Mouse (Mus musculus) heart, adult 11 months (tissue): ENCODE results near the gene Rab3c.

Source experiments
- DNase-seq: peaks from one replicate; pipeline ENCODE4 v3.0.0; 2022

Gene Rab3c

DNA sequence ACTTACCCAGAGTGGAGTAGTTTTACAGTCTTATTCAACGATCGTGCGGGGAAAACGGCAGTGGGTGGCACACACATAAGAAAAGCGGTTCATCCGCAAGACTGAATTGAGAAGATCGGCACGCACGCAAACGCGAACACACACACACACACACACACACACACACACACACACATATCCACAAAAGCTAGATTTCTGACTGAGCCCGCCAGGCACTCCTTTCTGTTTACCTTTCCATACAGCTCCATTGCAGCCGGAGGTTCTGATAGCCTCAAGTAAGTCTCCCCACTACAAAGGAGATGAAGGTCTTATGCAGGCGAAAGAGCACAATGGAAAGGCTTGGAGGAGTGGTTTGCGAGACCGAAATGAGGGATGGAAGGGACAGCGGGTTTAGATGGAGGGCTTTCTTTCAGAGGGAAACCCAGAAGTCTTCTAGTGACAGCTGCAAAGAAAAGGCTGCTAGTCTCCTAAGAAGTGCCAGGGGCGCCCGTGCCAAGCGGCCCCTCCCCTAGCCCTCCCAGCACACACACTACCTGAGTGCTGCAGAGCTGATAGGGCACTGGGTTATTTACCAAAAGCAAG, at the start of gene Rab3c:
Gene Rab3c (minus strand): TSS at position 434 of the 582 bp plus-strand sequence.
- DNase-seq, result no peak

DNA sequence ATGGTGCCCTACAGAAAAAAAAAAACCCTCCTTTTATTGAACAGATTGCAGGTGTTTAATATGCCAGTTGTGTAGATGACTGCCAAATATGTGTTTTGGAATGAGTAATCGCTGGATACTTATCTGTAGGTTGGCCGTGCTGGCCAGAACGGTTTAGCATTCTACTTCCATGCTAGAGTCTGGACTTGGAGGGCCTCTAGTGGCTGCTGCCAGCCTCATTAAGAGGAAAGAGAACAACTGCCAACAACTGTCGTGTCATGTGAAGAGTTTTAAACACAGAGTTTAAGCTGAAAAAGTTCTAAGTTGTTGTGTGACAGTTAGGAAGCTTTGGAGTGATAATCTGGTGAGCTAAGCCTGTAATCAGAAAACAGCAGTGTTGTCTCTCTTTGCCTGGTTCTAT, 38.0 kb upstream of the Rab3c start:
- no peak for DNase-seq

DNA sequence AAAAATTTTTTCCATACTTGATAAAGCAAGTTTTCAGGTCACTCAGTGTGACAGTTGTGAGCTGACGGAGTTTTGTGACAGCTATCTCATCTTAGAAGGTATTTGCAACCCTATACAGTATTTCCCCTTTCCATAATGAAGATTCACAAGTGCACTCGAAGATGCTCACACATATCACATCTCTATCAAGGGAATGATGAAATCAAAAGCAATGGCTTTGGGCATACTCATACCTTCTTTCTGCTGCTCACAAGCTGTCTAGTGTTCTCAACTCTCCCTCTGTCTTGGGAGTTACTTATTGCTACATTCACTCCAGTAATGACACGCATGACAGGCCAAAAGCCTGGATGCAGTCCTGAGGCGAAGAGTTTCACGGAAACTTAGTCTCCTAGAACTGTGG, 26.4 kb upstream of the Rab3c start:
- DNase-seq, result no peak

DNA sequence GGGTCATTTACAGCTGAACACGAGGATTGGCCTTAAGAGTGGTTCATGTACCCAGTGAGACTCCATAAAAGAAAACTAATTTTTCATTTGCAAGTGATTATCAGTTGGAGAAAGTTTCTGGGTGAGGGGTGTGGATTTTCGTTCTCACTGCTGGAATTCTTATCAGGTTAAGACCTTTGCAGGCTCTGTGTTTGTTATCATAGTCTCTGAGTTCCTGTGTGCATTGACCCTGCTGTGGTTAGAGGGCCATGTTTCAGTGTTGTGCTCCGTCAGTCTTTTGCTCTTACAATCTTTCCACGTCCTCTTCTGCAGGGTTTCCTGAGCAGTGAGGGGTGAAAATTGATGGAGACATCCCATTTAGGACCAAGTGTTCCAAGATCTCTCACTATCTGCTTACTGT, 16.3 kb upstream of the Rab3c start:
- no peak for DNase-seq

DNA sequence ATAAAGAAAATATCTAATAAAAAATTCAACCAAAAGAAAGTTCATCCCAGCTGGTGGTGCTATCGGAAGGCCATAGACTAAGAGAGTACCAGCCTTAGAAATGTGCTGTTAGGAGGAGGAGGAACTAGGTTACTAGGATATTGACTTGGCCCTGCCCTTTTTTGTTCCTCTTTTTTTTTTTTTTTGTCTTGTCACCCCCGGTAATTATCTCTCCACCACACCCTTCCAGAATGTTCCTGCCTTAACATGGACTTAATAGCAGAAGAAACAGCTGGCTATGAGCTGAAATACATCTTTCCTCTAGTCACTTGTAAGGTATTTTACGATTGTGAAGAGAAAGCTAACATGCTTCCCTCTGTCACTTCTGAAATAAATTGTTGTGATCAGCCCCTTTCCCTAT, 7.7 kb upstream of the Rab3c start:
- DNase-seq, result no peak

DNA sequence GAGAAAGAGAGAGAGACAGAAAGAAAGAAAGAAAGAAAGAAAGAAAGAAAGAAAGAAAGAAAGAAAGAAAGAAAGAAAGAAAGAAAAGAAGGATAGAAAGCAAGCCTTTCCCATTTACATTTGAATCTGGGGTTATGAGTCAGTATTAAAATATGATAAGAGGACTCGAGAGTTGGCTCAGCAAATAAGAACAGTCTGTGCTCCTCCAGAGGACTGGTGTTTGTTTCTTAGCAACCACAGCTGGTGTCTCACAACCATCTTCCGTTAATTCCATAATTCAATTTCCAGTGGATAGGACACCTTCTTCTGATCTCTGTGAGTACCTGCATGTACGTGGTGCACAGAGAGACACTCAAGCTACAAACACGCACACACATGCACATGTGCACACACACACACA, 3.0 kb upstream of the Rab3c start:
- no peak for DNase-seq

DNA sequence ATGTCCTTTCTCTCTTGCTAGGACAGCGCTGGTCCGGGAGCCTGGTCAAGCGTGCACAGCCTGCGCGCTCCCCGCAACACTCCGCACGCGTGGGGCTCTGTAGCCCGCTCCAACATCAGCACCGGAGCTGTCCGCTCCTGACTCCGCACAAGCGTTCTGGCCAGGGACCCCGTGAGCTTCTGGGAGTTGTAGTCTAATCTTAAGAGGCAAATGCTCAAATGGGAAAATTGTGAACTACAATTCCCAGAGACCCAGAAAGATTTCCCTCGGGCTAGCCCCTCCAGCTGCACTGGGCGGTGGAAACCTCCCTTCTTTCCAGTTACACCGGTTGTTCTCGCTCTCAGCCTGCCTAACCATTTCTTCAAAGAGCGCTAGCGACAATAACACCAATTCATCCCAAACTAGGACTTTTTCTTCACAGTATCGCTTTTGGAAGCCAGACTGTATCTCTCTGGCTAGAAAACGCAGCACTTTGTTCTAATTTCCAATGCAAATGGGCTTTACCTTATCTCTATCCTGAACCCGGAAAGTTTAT, 701 bp downstream of the Rab3c start:
- peak; percentile 87 for DNase-seq

DNA sequence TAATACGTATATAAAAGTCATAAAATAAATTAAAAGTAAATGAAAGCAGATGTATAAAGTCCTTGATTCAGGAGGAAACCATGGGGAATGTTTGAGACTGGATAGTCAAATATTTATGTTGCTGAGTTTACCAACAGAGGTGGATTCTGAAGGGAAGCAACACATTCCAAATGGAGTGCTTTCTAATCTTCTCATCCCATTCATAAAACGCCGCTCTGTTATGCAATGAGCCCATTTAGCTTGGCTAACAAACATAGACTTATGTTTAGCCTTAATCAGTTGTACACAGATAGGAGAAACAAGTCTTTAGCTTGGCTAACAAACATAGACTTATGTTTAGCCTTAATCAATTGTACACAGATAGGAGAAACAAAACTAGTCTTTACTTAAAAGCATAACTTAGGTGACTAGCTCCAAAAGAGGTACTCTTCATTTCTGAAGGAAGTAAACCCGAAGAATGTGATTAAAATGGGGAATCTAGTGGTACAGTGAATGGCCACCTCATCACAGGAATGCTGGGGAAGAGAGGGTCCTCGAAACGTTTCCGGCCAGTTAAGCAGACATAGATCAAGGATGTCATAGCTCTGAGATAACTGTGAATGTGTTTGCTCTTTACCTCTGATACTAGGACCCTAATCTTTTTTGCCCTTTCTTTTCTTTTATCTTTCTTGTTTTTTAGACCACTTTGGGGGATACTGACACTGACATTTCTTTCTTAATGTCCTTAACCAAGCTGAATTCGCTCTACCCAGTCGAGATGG, 1.6 kb downstream of the Rab3c start:
- no peak for DNase-seq

DNA sequence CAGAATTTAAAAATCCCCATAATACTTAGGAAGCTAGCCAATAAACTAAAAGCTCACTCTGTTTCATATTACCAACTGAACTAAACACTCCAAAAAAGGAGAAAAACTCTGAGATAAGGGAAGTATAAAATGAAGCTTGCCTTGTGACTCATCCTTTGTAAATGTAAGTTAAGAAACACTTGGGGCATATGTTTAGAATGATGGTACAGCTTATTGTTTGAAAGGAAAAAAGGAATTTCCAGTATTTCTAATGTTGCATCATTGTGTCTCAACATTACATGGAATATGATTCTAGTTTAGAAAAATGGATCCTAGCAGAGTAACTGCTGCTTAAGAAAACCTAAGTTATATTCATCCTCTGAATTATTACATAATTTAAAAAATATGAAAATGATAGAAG, 3.1 kb downstream of the Rab3c start:
- DNase-seq, result no peak

DNA sequence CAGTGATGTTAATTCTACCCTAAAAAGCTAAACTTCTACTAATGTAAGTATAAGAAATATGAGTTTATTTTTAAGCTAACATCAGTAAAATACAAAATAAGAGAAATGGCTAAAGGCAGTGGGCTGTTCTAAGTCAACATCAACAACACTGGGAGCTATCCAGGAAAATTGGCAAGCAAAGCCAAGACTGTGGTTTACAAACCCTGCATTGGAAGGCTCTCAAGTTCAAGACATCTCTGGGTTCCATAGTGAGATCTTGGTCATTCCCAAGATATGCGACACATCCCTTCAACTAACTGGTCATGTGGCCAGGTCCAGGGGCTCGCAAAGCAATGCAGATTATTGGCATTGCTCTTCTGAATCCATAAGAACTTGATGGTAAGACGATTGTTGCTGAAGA, 5.3 kb downstream of the Rab3c start:
- no peak for DNase-seq

DNA sequence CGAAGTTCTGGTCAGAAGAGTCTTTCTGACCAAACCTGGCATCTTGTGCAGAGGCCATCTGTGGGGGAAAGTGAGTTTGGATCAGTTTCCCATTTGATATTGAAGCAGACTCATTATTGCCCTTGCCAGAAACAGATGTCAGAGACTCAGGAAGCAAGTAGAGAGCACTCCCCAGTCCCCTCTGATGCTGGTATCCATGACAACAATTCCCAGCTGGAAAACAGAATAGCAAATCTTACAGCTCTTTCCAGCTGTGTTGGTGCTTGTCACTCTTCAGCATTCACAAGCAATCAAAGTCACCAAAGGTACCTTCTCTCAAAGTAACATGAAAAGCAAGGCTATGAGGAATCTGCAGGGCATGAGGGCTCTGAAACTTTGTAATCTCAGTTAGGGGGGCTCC, 20.1 kb downstream of the Rab3c start:
- DNase-seq, result no peak

DNA sequence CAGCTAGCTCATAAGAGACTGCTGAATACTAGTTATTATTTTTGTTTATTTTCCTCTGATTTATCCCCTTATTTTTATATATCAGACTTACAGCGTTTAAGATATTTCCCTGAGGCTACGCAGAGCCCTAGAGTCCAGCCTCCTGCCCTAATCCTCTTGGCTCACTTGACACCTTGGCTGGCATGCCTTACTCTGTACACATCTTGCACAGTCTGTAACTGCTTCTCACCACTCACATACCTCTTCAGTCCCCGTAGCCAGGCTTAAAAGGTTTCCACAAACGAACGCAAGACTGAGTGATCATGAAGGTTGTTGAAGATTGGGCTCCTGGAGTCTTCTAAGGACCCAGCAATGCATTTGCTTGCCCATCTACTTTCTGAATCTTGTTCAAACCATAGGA, 29.3 kb downstream of the Rab3c start:
- DNase-seq, result no peak

DNA sequence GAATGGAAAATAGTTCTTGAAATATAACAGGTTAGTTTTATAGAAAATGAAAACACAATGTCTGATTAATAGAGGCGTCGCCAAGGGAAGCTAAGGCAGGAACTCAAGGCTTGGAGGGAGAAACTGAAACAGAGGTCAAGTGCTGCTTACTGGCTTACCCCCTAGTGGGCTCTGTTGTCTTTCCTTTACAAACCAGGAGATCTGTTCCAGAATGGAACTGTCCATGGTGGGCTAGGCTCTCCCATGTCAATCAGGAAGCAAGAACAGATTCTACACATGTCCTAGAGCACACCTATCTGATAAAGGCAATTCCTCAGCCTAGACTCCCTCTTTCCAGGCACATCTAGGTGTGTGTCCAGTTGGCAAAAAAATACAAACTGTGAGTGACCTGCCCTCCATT, 32.3 kb downstream of the Rab3c start:
- DNase-seq, result no peak

DNA sequence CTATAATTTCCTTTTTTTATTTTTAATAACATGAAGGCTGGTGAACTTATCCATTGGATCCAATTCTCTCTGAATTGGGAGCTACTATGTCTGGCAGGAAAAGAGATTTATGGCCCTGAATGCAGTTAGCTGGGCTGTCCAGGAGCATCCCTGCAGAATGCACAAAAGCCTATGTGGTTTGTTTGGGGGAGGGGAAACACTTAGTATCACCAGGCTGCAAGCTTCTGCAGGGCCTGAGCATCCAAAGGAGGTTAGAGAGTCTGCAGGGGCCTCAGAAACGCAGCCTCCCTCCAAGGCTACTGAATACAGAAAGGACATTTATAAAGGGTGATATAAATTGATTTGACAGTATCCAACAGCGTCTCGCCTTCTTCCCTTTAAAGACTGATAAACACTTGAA, 41.8 kb downstream of the Rab3c start:
- DNase-seq, result no peak

DNA sequence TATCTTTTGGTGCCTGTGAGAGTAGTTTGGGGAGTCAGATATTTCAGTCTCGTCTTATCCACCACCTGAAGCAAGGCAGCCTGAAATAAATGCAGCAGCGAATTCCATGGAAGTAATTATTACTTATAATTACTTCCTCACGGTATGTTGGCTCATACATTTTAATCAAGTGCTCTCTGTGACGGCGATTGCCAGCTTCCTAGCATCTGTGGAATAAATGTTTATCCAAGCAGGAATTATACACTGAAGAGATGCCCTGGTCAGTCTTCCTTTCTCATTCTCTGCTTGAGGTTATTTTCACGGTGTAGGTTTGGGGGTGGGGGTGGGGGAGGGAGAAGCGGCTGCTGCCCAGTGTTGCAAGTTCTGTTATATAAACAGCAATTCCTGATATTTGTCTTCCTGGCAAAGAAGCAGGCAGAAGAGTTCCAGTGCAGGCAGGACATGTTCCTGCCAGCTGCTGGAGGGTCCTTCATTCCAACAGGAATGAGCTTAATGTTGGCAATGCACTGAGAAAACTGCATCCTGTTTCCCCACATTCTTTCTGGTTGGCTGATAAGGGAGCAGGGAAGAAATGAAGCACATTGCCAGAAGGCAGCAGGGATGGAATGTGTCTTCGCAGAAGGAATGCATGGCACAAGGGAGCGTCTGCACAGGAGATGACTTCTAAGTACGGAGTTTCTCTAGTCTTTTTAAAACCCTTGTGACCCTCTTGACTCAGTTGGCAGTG, 43.4 kb downstream of the Rab3c start:
- no peak for DNase-seq

DNA sequence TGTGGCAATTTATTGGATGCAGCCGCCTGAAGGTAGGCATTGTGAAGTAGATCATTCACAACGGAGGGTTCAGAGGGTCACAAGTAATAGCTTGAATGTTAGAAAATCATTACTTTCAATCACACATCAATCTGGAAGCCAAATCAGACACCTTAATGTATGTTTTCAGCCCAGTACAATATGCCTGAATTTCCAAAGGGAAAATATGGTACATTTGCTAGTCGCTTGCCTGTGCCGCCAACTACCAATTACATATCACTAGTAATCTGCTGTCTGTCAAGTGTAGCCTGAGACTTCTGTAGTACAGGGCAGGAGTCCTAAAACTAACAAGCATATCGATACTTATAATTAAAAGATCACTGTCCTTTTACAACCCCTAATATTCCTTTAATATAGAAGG, 47.4 kb downstream of the Rab3c start:
- DNase-seq, result no peak

DNA sequence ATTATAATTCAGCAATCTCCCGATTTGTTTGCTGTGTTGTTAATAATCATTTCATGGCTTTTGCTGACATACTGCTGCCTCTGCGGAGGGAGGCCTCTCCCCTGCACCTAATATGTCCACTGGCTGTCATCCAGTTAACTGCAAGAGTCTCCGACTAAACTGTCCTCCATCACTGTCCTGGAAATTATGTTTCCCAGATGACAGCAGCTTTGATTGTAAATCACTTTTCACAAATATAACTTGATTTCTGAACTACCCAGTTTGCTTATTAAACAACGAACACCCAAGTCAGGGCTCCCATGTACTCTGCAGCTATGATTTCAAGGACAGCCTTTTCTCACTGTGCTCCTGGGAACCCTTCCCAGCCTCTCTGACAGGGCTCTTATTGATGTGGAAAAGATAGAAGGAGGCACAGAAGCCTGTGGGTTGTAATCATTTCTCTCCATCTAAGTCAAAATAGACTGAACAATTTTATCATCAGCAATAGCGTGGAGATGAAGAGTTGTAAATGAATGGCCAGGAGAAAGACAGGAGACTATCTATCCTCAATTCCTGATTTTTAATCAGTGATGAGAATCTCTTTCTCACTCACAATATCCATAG, 49.6 kb downstream of the Rab3c start:
- no peak for DNase-seq

DNA sequence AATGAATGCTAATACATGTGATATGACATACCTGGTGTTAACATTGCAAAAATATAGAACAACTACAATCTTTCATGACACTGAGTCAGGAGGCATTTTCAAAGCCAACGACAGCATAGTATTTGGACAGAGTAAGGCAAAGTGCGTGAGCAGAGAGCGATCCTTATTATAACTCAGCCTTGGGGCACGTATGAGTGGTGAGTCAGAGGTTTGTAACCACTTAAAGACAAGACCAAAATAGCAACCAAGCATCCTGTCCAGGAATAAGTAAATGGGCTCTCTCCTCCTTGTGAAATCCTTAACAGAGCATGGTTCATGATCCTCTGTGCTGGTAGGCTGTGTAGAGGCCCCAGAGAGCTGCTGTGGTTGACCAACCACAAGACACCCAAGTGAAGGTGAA, 50.8 kb downstream of the Rab3c start:
- DNase-seq, result no peak

DNA sequence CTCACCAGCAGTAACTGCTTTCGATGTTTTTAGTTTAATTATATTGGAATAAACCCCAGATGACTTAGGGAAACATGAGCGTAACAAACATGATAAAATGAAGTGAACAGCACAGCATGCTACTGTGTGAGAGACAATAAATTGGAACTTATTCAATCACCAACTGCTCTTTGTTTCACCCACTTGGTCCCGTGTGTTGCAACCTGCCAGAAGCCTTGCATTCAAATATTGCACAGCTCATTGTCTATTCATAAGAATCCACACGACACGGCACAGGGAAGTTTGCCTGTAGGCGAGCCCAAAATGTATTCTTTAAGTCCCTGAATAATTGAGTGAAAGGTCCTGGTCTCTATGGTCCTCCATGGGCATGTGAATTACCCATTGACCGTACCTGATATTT, 61.6 kb downstream of the Rab3c start:
- DNase-seq, result no peak

DNA sequence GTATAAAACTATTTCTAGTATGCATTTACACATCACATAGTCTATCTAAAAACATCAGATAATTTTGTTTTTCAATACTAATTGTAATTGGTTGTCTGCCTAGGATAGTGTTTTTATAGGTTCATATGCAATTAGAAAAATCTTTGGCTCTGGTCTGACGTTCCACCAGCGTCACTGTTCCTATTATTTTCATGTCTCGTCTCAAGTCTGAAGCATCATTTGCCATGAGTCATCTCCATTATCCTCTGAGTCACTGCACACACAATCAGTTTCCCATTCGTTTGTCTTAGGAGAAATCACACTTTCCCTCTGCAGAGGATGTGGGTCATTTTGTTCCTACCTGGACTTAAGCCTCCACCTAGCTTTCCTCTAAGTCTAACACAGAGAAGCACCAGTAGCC, 62.3 kb downstream of the Rab3c start:
- DNase-seq, result no peak

DNA sequence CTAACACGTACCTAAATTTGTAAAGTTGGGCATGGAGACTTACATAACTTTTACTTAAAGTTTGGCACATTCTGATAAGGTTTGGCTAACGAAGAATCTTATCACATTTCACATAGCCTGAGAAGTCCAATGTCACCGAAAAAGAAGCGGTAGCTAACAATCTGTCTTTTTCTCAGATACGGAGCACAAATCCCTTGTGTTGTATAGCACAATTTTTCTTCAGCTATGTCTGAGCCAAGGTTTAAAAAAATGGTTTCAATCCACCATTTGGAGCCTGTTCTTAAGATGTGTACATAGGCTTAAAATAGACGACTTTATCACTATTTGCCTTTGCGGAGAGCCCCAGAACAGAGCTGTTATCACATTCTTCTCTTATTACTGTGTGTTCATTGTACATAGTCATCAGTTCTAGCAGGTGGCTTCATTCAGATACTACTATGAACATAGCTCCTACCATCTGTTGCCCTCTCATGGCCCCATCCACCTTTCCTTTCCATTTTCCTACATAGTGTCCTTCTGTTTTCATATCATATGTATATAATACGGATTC, 69.2 kb downstream of the Rab3c start:
- no peak for DNase-seq

DNA sequence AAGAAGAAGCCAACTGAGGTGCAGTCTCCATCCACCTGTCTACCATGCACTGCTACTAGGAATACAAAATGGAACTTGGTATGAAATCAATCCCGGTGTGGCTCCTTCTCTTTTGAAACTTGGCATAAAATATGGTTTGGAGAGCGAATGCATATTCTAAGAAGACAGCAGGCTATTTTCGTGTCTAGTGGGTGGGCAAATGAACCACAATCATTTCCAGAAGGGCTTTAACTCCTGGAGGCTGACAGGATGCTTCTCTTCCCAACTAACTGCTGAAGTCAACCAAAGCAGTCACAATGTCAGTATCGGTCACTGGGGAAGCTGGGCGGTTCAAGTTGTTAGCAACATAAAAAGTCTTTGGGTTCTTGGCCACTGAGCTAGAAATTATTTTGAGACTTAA, 81.9 kb downstream of the Rab3c start:
- no peak for DNase-seq

DNA sequence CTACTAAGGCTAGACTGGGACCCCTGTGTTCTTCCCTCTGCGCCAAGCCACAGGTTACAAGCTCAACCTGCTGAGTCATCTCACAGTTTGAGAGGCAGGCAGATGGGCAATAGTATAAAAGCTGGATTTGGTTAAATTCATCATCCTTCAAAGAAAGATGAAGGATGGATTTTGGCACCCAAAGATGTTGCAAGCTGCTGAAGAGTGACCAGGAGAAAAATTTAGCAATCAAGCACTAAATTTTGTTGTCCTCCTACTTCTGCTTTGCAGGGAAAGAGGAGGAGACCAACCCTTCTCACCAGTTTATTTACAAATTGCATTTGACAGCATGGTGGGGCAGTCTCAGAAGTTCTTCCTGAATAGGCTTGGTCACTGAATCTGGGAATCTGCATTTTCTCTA, 90.8 kb downstream of the Rab3c start:
- no peak for DNase-seq
